Mouse (Mus musculus) MN1 (cell line): ENCODE measurements around the gene Sds.

ENCODE experiments used
- DNase-seq: peaks from one replicate; pipeline ENCODE4 v3.0.0-alpha.2; 2016; ENCODE audit warnings: low spot score

Sds gene

GRCm38 (mm10) chr5:120476296-120476695 is at the start of gene Sds:
Gene Sds (plus strand): TSS chr5:120476526.
- no peak for DNase-seq

GRCm38 (mm10) chr5:120426572-120426971 is 49.8 kb upstream of the Sds start:
- no peak for DNase-seq

GRCm38 (mm10) chr5:120427451-120427938 is 48.8 kb upstream of the Sds start:
- DNase-seq, result no peak

GRCm38 (mm10) chr5:120428189-120428838 is 48.0 kb upstream of the Sds start:
- no peak for DNase-seq

- no peak for DNase-seq
These were observed 47.3 kb upstream of the Sds start for GRCm38 (mm10) chr5:120428990-120429389.

- DNase-seq, result no peak
These were observed 46.6 kb upstream of the Sds start for GRCm38 (mm10) chr5:120429692-120430091.

- DNase-seq, result no peak
These were observed 45.2 kb upstream of the Sds start for GRCm38 (mm10) chr5:120431001-120431583.

- no peak for DNase-seq
These were observed 44.5 kb upstream of the Sds start, which contains the start of gene Lhx5 for GRCm38 (mm10) chr5:120431649-120432485. Gene Lhx5 (plus strand): TSS chr5:120431699.

- no peak for DNase-seq
These were observed 43.8 kb upstream of the Sds start for GRCm38 (mm10) chr5:120432486-120433015.

GRCm38 (mm10) chr5:120433135-120433760 is 43.1 kb upstream of the Sds start:
- DNase-seq, result no peak

GRCm38 (mm10) chr5:120434231-120434735 is 42.0 kb upstream of the Sds start:
- no peak for DNase-seq

- DNase-seq, result no peak
These were observed 41.2 kb upstream of the Sds start for GRCm38 (mm10) chr5:120435006-120435681.

GRCm38 (mm10) chr5:120435731-120436501 is 40.4 kb upstream of the Sds start:
- no peak for DNase-seq

GRCm38 (mm10) chr5:120436885-120437495 is 39.3 kb upstream of the Sds start:
- no peak for DNase-seq

GRCm38 (mm10) chr5:120437539-120437938 is 38.8 kb upstream of the Sds start:
- DNase-seq, result no peak

- no peak for DNase-seq
These were observed 38.3 kb upstream of the Sds start for GRCm38 (mm10) chr5:120437986-120438385.

- DNase-seq, result no peak
These were observed 37.9 kb upstream of the Sds start for GRCm38 (mm10) chr5:120438469-120438868.

- DNase-seq, result no peak
These were observed 37.2 kb upstream of the Sds start for GRCm38 (mm10) chr5:120438991-120439710.
